28 mouse cellular contexts compared by ENCODE assay signal in genomic region chr3:142388189-142388588, GRCm38 (mm10). TPM values are rescaled to one million over a fixed set of nuclear protein-coding genes. Genes with fewer than 3 reads are reported as not detected.
DNase-seq lines count a peak whose midpoint lies in the region; ATAC-seq and TF ChIP-seq lines count a peak whose summit lies in the region.
"Had no signal": no experiment of that assay in that cellular context is flagged by ENCODE, and none has a peak within 500 bp of the region (broad histone marks: within the 10 kb centered on the region; RNA-seq: fewer than 3 reads in every experiment).

No protein-coding gene starts in this region.

- no peak for TF ChIP-seq CTCF in layer of hippocampus, adult 2 months (conservative IDR thresholded peaks at IDR 0.05)

- DNase-seq in heart, adult 8-10 months (ENCODE audit: low spot score) = no peak
- DNase-seq in layer of hippocampus, adult 2 months (ENCODE audit: low spot score in 2 of 2) = no peak
- DNase-seq in layer of hippocampus, postnatal 25 days (ENCODE audit: extremely low spot score in 1 of 2, low spot score in 1 of 2) = no peak
- DNase-seq in NIH3T3 (ENCODE audit: low read depth) = peak; percentile 63
- DNase-seq in forelimb bud, embryonic 11.5 days (ENCODE audit: low read depth, low spot score) = peak; percentile 30
- DNase-seq in left cerebral cortex, adult 18-20 months (ENCODE audit: low spot score in 2 of 2) = no peak
- DNase-seq: adrenal gland, postnatal 25 days; cerebellum, adult 2 months; cerebellum, postnatal 14 days; forebrain, postnatal 0 days; gastrocnemius, postnatal 25 days; heart, postnatal 4 days; kidney, adult 9 months; kidney, postnatal 10 days; layer of hippocampus, adult 9-11 months; right cerebral cortex, postnatal 14 days had no signal

- peak overlapping the region; percentile 48 for H3K27ac ChIP-seq in heart, embryonic 13.5 days (replicated peaks)
- 0 out of 2 replicates have a peak overlapping the region, but pooled peaks have one; percentile 18 for H3K27ac ChIP-seq in layer of hippocampus, adult 2 months
- H3K27ac ChIP-seq: embryonic facial prominence, embryonic 12.5 days; forebrain, embryonic 12.5 days; hindbrain, embryonic 13.5 days; left cerebral cortex, adult 2 months; limb, embryonic 12.5 days; liver, embryonic 15.5 days; midbrain, embryonic 12.5 days; neural tube, embryonic 13.5 days had no signal

- no peaks in the 10 kb centered on the region for H3K27me3 ChIP-seq in heart, embryonic 13.5 days (replicated peaks)
- H3K27me3 ChIP-seq: CH12.LX; embryonic facial prominence, embryonic 12.5 days; forebrain, embryonic 12.5 days; hindbrain, embryonic 13.5 days; limb, embryonic 12.5 days; liver, embryonic 15.5 days; neural tube, embryonic 13.5 days had no signal

- WGBS in heart, embryonic 13.5 days = 70% methylated on average over 4 of the region's 4 CpGs

- H3K36me3 ChIP-seq in heart, embryonic 13.5 days = peaks cover 49% of the 10 kb centered on the region
- H3K36me3 ChIP-seq: embryonic facial prominence, embryonic 12.5 days; forebrain, embryonic 12.5 days; hindbrain, embryonic 13.5 days; limb, embryonic 12.5 days; midbrain, embryonic 12.5 days; neural tube, embryonic 13.5 days had no signal

- H3K4me3 ChIP-seq in heart, embryonic 13.5 days = no peak overlapping the region
- H3K4me3 ChIP-seq in layer of hippocampus, adult 2 months = no peak overlapping the region
- H3K4me3 ChIP-seq: embryonic facial prominence, embryonic 12.5 days; forebrain, embryonic 12.5 days; hindbrain, embryonic 13.5 days; left cerebral cortex, adult 2 months; limb, embryonic 12.5 days; liver, embryonic 15.5 days; midbrain, embryonic 12.5 days; neural tube, embryonic 13.5 days had no signal

- no peaks in the 10 kb centered on the region for H3K9me3 ChIP-seq in heart, embryonic 13.5 days
- H3K9me3 ChIP-seq: embryonic facial prominence, embryonic 12.5 days; forebrain, embryonic 12.5 days; hindbrain, embryonic 13.5 days; limb, embryonic 12.5 days; liver, embryonic 15.5 days; midbrain, embryonic 12.5 days; neural tube, embryonic 13.5 days had no signal

- no peak for ATAC-seq in heart, embryonic 13.5 days (ENCODE audit: extremely low read depth, insufficient number of reproducible peaks, low FRiP score, low TSS enrichment)
- no peak for ATAC-seq in erythroblast, adult 5-6 weeks (replicated peaks; ENCODE audit: low FRiP score, poor library complexity, severe bottlenecking)
- ATAC-seq: forebrain, postnatal 0 days; intestine, postnatal 0 days had no signal

- peaks cover 51% of the 10 kb centered on the region for H3K4me1 ChIP-seq in heart, embryonic 13.5 days
- H3K4me1 ChIP-seq: embryonic facial prominence, embryonic 12.5 days; hindbrain, embryonic 13.5 days; neural tube, embryonic 13.5 days had no signal

- no peak overlapping the region for H3K9ac ChIP-seq in heart, embryonic 13.5 days
- H3K9ac ChIP-seq: embryonic facial prominence, embryonic 12.5 days; forebrain, embryonic 12.5 days; forebrain, postnatal 0 days; hindbrain, embryonic 13.5 days; limb, embryonic 12.5 days; liver, embryonic 15.5 days; midbrain, embryonic 12.5 days; neural tube, embryonic 13.5 days had no signal

- H3K4me2 ChIP-seq in heart, embryonic 13.5 days = peak overlapping the region; percentile 5; the same call in 1 of the 2 replicates
- H3K4me2 ChIP-seq: embryonic facial prominence, embryonic 12.5 days; forebrain, embryonic 12.5 days; hindbrain, embryonic 13.5 days; limb, embryonic 12.5 days; liver, embryonic 15.5 days; midbrain, embryonic 12.5 days; neural tube, embryonic 13.5 days had no signal

RNA-seq across cellular contexts. Expression of gene Pdlim5, which starts 7.3 kb away (rescaled TPM):
- 169 and 191 TPM in 2 replicates for polyA plus RNA-seq in heart, embryonic 13.5 days (2015; fragmentation: Nextera tagmentation; extraction: Ambion mirVana)
- 100 to 1,000 TPM; 698 to 745 (median 734) TPM for total RNA-seq in heart, adult 8-10 months (2022)
- total RNA-seq in layer of hippocampus, adult 2 months (2021) = 10 to 100 TPM; 22.9 to 31.3 TPM
- total RNA-seq in layer of hippocampus, postnatal 25 days (2021) = 10 to 100 TPM; 21.3 to 24.5 TPM
- total RNA-seq in left cerebral cortex, adult 18-20 months (2021) = 10 to 100 TPM; 18.3 to 24.5 TPM
- total RNA-seq in erythroblast, adult 5-6 weeks (2015; ENCODE audit: low replicate concordance) = 6.5 and 14.2 TPM in 2 replicates
- 4.4 and 5.7 TPM in 2 replicates for total RNA-seq in erythroblast, adult 5-6 weeks (2017; ENCODE audit: low replicate concordance)

Comparison
In these comparisons a context has a peak if more than half of its experiments do, and no peak if none do; other contexts are left out.
1. DNase-seq: peak in NIH3T3 (single experiment) and forelimb bud, embryonic 11.5 days (single experiment); none in heart, adult 8-10 months (single experiment), layer of hippocampus, adult 2 months (0 of 2), layer of hippocampus, postnatal 25 days (0 of 2) and left cerebral cortex, adult 18-20 months (0 of 2).
2. RNA of gene Pdlim5, which starts 7.3 kb away (total RNA-seq): 698 to 745 TPM in heart, adult 8-10 months; 22.9 to 31.3 TPM in layer of hippocampus, adult 2 months, 21.3 to 24.5 TPM in layer of hippocampus, postnatal 25 days, 18.3 to 24.5 TPM in left cerebral cortex, adult 18-20 months and 4.4 to 14.2 TPM in erythroblast, adult 5-6 weeks; every median in the first group is over 10 times any median in the second.